Mouse (Mus musculus): ENCODE data around the gene Stox2.

Gene Stox2

GRCm38 (mm10) chr8:47411321-47411720, 34.8 kb downstream of the Stox2 start:
- in situ Hi-C loops (cut with MboI; ENCODE audit: low sequenced_read_pairs) = no loop called here

DNA sequence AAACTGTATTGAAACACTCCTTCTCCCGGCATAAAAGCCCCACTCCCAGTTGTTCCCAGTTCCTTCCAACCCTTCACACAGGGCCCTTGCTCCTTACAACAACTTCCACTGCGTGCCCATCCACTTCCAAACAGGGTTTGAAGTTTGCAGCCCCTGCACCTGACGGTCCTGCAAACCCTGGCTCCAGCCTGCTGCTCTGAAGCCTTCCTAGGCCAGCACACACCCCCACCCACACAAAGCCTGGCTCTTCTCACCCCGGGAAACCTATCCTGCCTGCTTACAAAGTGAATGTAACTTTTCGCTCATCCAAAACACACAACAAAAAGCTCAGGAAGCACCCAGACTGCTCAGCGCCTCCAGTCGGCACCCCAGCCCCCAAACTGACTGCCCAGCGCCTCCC, 37.1 kb downstream of the Stox2 start:
- in situ Hi-C loops (cut with MboI; ENCODE audit: low sequenced_read_pairs) = no loop called here

GRCm38 (mm10) chr8:47404852-47405251, 41.3 kb downstream of the Stox2 start:
- in situ Hi-C loops (cut with MboI; ENCODE audit: low sequenced_read_pairs) = no loop called here

- in situ Hi-C loops (cut with MboI; ENCODE audit: low sequenced_read_pairs) = loop anchor here (25.0 kb wide), 1 partner anchor 1156 kb away; no protein-coding TSS in a partner anchor
Measured at GRCm38 (mm10) chr8:47392927-47393326, 53.2 kb downstream of the Stox2 start.

- in situ Hi-C loops (cut with MboI; ENCODE audit: low sequenced_read_pairs) = loop anchor here (25.0 kb wide), 1 partner anchor 1155 kb away; no protein-coding TSS in a partner anchor
Measured at GRCm38 (mm10) chr8:47392290-47392689, 53.9 kb downstream of the Stox2 start.

- in situ Hi-C loops (cut with MboI; ENCODE audit: low sequenced_read_pairs) = loop anchor here (25.0 kb wide), 1 partner anchor 1155 kb away; no protein-coding TSS in a partner anchor
Measured at GRCm38 (mm10) chr8:47391844-47392243, 54.3 kb downstream of the Stox2 start.

- in situ Hi-C loops (cut with MboI; ENCODE audit: low sequenced_read_pairs) = loop anchor here (25.0 kb wide), 1 partner anchor 1152 kb away; no protein-coding TSS in a partner anchor
Measured at GRCm38 (mm10) chr8:47389430-47389829, 56.7 kb downstream of the Stox2 start.

DNA sequence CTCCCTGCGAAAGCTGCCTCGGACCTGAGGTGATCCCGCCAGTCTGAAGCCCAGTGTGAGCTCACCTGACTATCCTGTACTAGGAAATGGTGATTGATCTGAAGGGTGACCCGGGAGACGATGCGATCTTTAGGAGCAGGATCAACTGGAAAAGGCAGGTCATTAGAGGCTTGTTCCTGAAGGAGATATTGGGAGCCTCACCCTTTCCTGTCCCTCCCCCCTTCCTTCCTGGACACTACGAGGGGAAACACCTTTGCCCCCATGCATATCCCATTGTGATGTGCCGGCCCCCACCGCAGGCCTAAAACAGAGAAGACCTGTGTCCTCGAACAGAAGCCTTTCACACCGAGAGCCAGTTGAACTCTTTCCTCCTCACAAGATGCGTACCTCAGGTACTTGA, 58.0 kb downstream of the Stox2 start:
- in situ Hi-C loops (cut with MboI; ENCODE audit: low sequenced_read_pairs) = loop anchor here (25.0 kb wide), 1 partner anchor 1151 kb away; no protein-coding TSS in a partner anchor

DNA sequence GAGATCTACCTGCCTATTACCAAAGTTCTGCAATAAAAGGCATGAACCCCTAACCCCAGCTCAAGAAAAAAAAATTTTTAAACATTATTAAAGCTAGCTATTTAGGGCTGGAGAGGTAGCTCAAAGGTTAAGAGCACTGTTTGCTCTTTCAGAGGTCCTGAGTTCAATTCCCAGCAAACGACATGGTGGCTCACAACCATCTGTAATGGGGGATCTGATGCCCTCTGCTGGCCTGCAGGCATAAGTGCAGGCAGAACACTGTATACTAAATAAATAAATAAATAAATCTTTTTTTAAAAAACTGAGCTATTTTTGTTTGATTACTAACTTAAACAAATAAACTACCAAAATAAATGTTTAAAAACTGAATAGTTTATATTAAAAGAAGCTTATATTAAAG, 60.4 kb downstream of the Stox2 start:
- in situ Hi-C loops (cut with MboI; ENCODE audit: low sequenced_read_pairs) = loop anchor here (25.0 kb wide), 1 partner anchor 1149 kb away; no protein-coding TSS in a partner anchor

DNA sequence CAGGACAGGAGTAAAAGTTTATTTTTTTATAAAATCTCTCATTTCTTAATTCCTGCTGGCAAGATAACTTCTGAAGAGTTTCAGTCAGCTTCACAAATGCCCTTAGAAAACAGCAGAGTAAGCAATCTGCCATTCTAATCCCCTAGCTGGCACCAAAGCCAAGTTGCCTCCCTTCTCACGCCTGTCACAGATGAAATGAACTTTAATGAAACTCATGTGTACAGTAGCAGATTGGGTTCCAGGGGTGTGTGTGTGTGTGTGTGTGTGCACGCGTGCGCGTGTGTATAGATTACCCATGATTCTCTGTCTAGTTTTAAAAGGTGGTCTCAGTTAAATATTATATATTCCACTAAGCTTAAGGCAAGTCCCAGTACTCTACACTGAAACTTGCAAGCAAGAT, 62.0 kb downstream of the Stox2 start:
- in situ Hi-C loops (cut with MboI; ENCODE audit: low sequenced_read_pairs) = loop anchor here (25.0 kb wide), 1 partner anchor 1147 kb away; no protein-coding TSS in a partner anchor

DNA sequence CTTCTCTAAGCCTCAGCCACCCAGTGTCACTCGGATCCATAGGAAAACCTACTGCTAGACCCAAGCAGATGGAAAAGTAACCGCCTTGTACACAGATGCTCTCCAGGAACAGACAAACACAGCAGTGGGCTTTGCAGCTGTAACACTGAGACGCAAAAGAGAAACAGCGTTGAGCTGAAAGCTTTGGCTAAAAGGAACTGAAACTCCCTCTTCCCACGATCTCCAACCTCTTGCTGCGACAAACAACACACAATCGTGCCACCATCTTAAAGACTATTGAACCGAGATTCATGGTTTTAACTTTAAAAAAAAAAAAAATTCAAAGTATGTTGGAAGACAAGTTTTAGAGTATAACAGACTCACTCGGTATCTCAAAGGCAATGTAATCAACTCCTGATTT, 62.5 kb downstream of the Stox2 start:
- in situ Hi-C loops (cut with MboI; ENCODE audit: low sequenced_read_pairs) = loop anchor here (25.0 kb wide), 1 partner anchor 1146 kb away; no protein-coding TSS in a partner anchor

DNA sequence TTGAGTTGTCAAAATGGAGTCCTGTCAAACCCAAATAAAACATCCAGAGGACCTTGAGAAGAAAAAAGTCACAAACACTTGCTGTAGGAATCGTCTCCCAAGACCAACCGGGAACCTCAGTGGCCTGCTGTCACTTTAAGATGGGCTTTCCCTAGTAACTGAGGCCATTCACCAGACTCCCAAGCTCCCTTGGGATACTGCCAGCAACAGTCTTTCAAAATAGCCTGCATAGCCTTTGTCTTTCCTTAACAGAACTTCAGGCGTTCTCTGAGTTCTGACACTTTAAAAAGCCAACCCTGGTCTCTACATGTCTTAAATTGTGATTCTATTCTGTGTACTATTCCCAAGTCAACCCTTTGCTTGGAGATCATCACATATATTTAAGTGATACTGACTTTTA, 64.9 kb downstream of the Stox2 start:
- in situ Hi-C loops (cut with MboI; ENCODE audit: low sequenced_read_pairs) = loop anchor here (25.0 kb wide), 1 partner anchor 1144 kb away; no protein-coding TSS in a partner anchor

GRCm38 (mm10) chr8:47380725-47381124, 65.4 kb downstream of the Stox2 start:
- in situ Hi-C loops (cut with MboI; ENCODE audit: low sequenced_read_pairs) = loop anchor here (25.0 kb wide), 1 partner anchor 1143 kb away; no protein-coding TSS in a partner anchor

GRCm38 (mm10) chr8:47380075-47380474, 66.1 kb downstream of the Stox2 start:
- in situ Hi-C loops (cut with MboI; ENCODE audit: low sequenced_read_pairs) = loop anchor here (25.0 kb wide), 1 partner anchor 1143 kb away; no protein-coding TSS in a partner anchor

DNA sequence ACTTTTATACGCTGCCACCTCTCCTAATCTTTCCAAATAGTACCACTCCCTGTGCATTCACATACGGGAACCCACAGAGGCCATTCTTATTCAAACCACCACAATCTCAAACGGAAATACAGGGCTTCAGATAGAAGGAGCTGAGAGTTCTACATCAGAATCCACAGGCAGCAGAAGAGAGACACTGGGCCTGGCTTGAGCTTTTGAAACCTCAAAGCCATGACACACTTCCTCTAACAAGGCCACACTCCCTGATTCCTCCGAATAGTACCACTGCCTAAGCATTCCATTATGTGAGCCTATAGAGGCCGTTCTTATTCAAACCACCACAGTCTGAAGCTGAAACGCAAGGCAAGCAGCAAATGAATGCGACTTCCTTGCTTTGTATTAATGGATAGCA, 69.5 kb downstream of the Stox2 start:
- in situ Hi-C loops (cut with MboI; ENCODE audit: low sequenced_read_pairs) = loop anchor here (25.0 kb wide), 1 partner anchor 1139 kb away; no protein-coding TSS in a partner anchor

GRCm38 (mm10) chr8:47373757-47374156, 72.4 kb downstream of the Stox2 start:
- in situ Hi-C loops (cut with MboI; ENCODE audit: low sequenced_read_pairs) = loop anchor here (5.0 to 25.0 kb wide), 2 partner anchors 356 to 711 kb away; no protein-coding TSS in a partner anchor

GRCm38 (mm10) chr8:47371539-47371938, 74.6 kb downstream of the Stox2 start:
- in situ Hi-C loops (cut with MboI; ENCODE audit: low sequenced_read_pairs) = loop anchor here (5.0 to 25.0 kb wide), 2 partner anchors 354 to 709 kb away; no protein-coding TSS in a partner anchor

DNA sequence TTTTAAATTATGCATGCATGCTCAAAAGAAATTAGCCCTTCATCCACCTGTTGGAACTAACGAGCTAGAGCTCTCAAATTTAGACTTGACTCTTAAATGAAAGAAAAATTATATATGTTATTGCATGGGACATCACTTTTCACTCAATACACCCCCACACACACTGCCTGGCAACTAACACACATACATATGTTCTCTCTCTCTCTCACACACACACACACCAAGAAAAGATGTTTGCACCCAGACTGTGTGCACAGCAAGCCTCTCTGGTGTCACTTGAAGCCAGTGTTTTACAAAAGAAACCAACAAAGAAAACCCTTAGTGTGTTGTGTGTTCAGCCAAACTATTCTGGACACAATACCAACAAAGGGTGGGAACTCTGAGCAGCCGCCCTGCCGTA, 75.1 kb downstream of the Stox2 start:
- in situ Hi-C loops (cut with MboI; ENCODE audit: low sequenced_read_pairs) = loop anchor here (5.0 to 25.0 kb wide), 2 partner anchors 354 to 709 kb away; no protein-coding TSS in a partner anchor

DNA sequence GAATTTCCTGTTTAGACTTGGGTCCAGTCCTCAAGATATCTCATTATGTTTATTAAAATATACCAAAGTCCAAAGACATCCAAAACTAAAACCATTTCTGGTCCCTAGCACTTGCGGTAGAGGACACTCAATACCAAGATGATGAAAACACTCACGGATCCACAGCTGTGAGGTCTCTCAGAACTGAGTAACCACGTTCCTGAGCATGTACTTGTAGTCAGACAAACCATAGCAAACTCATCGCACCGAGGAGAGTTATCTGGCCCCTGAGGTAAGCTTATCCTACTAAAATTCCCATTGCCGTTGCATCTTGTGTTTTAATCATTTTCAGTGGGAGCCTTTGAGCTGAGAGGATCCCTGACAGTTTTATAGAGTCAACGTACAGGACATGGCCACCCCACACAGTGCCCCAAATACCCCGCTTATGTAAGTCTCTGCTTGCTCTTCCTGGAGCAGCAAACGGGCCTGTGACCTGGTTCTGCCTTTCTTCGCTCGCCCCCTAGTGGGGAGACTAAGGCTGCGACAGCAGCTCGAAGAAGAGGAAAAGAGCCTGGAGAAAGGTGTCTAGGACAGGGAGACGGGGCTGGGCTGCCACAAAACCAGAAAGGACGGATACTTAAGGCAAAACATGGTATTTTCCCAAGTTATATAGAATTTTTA, 75.6 kb downstream of the Stox2 start:
- in situ Hi-C loops (cut with MboI; ENCODE audit: low sequenced_read_pairs) = loop anchor here (5.0 to 25.0 kb wide), 2 partner anchors 353 to 708 kb away; no protein-coding TSS in a partner anchor

GRCm38 (mm10) chr8:47369949-47370348, 76.2 kb downstream of the Stox2 start:
- in situ Hi-C loops (cut with MboI; ENCODE audit: low sequenced_read_pairs) = loop anchor here (5.0 to 25.0 kb wide), 2 partner anchors 353 to 708 kb away; no protein-coding TSS in a partner anchor

DNA sequence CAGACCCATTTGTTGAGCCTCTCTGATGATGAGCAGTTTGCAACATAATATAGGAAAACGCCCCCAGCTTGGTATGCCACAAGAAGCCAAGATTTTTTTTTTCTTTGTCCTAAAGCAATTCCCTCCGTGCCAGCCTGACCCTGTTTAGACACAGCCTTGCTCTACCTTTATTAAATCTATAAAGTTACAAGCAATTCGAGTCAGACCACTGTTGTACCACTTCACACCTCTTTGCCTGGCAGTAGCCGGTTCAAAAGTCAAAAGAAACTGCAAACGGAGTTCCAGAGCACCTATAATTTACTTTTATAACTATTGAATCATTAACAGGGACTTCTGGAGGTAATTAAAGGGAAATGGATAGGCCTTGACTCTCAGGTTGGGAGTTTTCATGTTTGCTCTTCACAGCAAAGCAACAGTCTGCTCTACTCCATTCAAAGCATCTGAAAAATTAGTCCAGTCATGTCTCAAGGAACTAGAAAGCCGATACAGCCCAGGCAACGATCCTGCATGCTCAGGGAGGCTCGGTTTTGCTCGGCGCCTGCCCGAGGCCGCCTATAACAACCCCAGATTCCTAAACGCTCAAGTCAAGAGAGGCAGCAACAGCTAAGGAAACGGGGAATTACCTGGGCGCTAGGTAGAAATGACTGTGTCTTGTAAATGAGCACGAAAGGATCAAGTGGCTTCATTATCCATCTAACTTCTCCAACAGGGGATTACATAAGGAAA, 77.0 kb downstream of the Stox2 start:
- in situ Hi-C loops (cut with MboI; ENCODE audit: low sequenced_read_pairs) = loop anchor here (25.0 kb wide), 1 partner anchor 707 kb away; no protein-coding TSS in a partner anchor

All from CH12F3 (cell line).